Mouse (Mus musculus): Measurements from ENCODE around the gene Ovol3. TPM values are rescaled to one million over a fixed set of nuclear protein-coding genes. Genes with fewer than 3 reads are reported as not detected.

Ovol3 gene
- polyA plus RNA-seq, 1 experiment from 2014 or later: not detected

DNA sequence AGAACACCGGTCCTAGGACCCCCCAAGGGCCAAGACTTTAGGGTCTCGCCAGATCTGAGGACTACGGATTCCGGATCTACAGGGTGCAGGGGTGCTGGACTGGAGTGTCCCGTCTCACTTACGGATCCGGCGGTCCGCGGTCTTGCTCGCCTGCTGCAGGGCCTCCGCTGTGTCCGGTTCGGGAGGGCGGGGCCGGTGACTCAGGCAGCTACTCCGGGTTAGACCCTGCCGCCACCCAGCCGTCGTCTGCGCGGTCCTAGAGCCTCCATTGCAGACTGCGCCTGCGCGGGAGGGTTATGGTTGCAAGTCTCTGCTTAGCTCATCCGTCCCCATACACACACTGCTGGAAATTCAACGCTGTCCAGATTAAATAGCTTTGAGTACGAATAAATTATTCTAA lies 40.6 kb downstream of the Ovol3 start:
- Histone ChIP-seq H3K4me3 (ENCODE audit: low read depth, low read length) (peak overlapping the region; percentile 59), H3K27ac (ENCODE audit: low read depth, low read length) (peak overlapping the region; percentile 1; the same call in 1 of the 2 replicates), H3K9me3 (ENCODE audit: control insufficient read depth, low read length) (no peaks in the 10 kb centered on the region), H3K9ac (ENCODE audit: low read depth, low read length) (peak overlapping the region; percentile 68), H3K4me1 (replicated peaks; ENCODE audit: control insufficient read depth, insufficient read depth, low read length) (peaks cover 2% of the 10 kb centered on the region; the same call in 1 of the 2 replicates), H3K36me3 (ENCODE audit: control insufficient read depth, insufficient read depth, low read length) (no peaks in the 10 kb centered on the region), H3K4me2 (replicated peaks; ENCODE audit: low read depth, low read length) (peak overlapping the region; percentile 84), H3K27me3 (ENCODE audit: control insufficient read depth, insufficient read depth, low read length) (no peaks in the 10 kb centered on the region)
- DNase-seq (ENCODE audit: low spot score) (peak; percentile 98), ATAC-seq (ENCODE audit: low FRiP score) (peak; percentile 82)
- under 1% methylated on average over 28 of the region's 28 CpGs for WGBS

DNA sequence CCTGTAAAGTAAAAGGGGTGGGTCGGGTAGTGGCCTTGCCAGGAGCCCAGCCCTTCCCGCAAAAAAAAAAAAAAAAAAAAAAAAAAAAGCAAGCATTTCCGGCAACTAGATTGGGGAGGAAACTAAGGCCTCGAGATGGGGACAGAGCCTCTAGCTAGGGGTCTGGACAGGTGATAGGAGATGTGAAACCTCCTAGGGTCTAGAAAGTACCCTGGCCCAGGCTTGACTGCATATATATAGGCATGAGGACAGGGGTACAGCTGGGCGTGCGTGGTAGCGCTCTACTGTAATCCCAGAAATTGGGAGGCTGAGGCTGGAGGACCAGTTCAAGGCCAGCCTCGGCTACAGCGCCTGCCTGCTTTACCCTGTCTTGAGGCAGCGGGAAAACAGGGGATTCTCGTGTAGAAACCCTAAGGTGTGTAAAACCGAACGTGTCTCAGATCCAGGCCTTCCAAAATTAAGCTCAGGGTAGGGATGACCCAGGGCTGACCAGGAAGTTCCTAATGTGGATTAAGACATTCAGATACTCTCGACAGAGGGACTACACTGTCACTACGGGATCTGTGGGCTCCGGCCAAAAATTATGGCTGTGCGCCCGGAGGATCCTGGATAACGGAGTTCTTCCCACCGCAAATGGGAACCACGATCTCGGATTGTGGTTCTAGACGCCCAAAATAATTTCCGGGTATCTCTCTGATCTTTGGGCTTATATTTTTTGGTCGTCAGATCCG lies 41.3 kb downstream of the Ovol3 start:
- ATAC-seq (ENCODE audit: low FRiP score) (peak; percentile 36; the same call in 1 of the 2 replicates), DNase-seq (ENCODE audit: low spot score) (peak; percentile 55)
- Histone ChIP-seq H3K9me3 (ENCODE audit: control insufficient read depth, low read length) (no peaks in the 10 kb centered on the region), H3K27ac (ENCODE audit: low read depth, low read length) (peak overlapping the region; percentile 1), H3K4me2 (replicated peaks; ENCODE audit: low read depth, low read length) (peak overlapping the region; percentile 84), H3K9ac (ENCODE audit: low read depth, low read length) (peak overlapping the region; percentile 68), H3K27me3 (ENCODE audit: control insufficient read depth, insufficient read depth, low read length) (no peaks in the 10 kb centered on the region), H3K36me3 (ENCODE audit: control insufficient read depth, insufficient read depth, low read length) (no peaks in the 10 kb centered on the region), H3K4me3 (ENCODE audit: low read depth, low read length) (peak overlapping the region; percentile 59), H3K4me1 (replicated peaks; ENCODE audit: control insufficient read depth, insufficient read depth, low read length) (peaks cover 2% of the 10 kb centered on the region; the same call in 1 of the 2 replicates)
- 1% methylated on average over 26 of the region's 26 CpGs for WGBS

DNA sequence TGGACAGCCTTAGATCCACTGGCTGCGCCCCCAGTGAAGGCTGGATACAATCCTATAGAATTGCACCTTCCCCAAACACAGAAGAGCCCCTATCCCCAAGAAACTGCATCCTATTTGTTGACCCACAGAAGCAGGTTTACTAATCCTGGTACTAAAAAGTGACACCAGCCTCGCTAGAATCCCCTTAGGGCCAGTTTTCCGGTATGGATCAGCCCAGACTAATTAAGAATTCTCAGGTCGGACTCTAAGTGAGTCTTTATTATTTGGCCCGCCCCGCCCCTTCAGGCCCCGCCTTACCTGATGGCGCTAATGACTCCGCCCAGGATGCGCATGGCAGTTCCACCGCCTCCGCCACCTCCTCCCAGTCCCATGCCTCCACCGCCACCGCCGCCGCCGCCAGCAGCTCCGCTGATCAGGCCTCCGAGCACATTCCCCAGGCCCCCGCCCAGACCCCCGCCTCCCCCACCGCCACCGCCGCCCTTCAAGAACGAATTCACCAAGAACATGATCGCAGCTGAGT lies 41.9 kb downstream of the Ovol3 start:
- ATAC-seq (ENCODE audit: low FRiP score): peak; percentile 73
- H3K9me3 ChIP-seq (ENCODE audit: control insufficient read depth, low read length): no peaks in the 10 kb centered on the region

DNA sequence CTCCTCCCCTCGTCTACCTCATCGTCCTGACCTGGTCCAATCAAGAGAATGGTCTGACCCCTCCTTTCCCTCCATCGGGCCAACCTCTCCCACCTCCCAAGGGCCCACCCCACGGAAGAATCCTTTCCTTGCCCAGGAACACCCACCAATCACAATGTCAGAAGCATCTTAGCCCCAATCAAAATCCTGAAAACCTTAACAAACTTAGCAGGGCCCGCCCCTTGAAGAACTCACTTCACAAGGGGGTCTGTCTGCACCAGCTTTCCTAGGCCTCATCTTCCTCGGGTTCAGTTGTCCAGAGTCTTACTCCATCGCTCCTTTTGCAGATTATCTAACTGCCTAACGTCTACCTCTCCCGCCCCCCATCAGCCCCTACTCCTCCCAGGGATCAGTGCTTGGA lies 42.5 kb downstream of the Ovol3 start:
- 14% methylated on average over 9 of the region's 9 CpGs for WGBS
- H3K4me2 ChIP-seq (replicated peaks; ENCODE audit: low read depth, low read length): peak overlapping the region; percentile 84
- DNase-seq (ENCODE audit: low spot score): no peak
- ATAC-seq (ENCODE audit: low FRiP score): no peak
- peak overlapping the region; percentile 59 for H3K4me3 ChIP-seq (ENCODE audit: low read depth, low read length)
- no peaks in the 10 kb centered on the region for H3K9me3 ChIP-seq (ENCODE audit: control insufficient read depth, low read length)
- no peak overlapping the region; the same call in 1 of the 2 replicates for H3K9ac ChIP-seq (ENCODE audit: low read depth, low read length)
- peaks cover 2% of the 10 kb centered on the region; the same call in 1 of the 2 replicates for H3K4me1 ChIP-seq (replicated peaks; ENCODE audit: control insufficient read depth, insufficient read depth, low read length)
- H3K36me3 ChIP-seq (ENCODE audit: control insufficient read depth, insufficient read depth, low read length): no peaks in the 10 kb centered on the region
- H3K27ac ChIP-seq (ENCODE audit: low read depth, low read length): no peak overlapping the region
- H3K27me3 ChIP-seq (ENCODE audit: control insufficient read depth, insufficient read depth, low read length): no peaks in the 10 kb centered on the region

More for the DNA sequence above, 41.9 kb downstream of the Ovol3 start:
- H3K9ac ChIP-seq (ENCODE audit: low read depth, low read length): peak overlapping the region; percentile 68
- peak overlapping the region; percentile 1; the same call in 1 of the 2 replicates for H3K27ac ChIP-seq (ENCODE audit: low read depth, low read length)
- no peaks in the 10 kb centered on the region for H3K36me3 ChIP-seq (ENCODE audit: control insufficient read depth, insufficient read depth, low read length)
- H3K4me2 ChIP-seq (replicated peaks; ENCODE audit: low read depth, low read length): peak overlapping the region; percentile 84
- peaks cover 2% of the 10 kb centered on the region; the same call in 1 of the 2 replicates for H3K4me1 ChIP-seq (replicated peaks; ENCODE audit: control insufficient read depth, insufficient read depth, low read length)
- H3K27me3 ChIP-seq (ENCODE audit: control insufficient read depth, insufficient read depth, low read length): no peaks in the 10 kb centered on the region
- 1% methylated on average over 19 of the region's 26 CpGs for WGBS
- DNase-seq (ENCODE audit: low spot score): peak; percentile 78
- peak overlapping the region; percentile 59 for H3K4me3 ChIP-seq (ENCODE audit: low read depth, low read length)

DNA sequence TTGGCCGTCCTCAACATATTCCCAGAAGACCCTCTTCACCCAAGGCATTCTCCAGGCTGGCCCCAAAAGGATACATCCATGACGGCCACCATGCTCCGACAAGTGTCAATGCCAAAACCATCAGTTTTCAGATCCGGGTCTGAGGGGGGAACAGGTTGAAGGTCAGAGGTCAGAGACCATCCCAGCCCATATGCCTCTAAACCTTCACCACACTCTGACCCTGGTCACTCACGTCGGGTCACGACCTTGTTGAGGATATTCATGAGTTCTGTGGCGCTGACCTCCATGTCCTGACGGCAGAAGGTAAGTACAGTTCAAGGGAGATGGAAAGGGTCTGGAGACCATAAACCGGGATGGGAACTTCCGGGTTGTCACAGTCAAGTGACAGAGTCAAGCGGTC lies 43.4 kb downstream of the Ovol3 start:
- DNase-seq (ENCODE audit: low spot score) (no peak), ATAC-seq (ENCODE audit: low FRiP score) (no peak)
- no peaks in the 10 kb centered on the region for H3K9me3 ChIP-seq (ENCODE audit: control insufficient read depth, low read length)
- 92% methylated on average over 12 of the region's 12 CpGs for WGBS
- no peak overlapping the region for H3K4me3 ChIP-seq (ENCODE audit: low read depth, low read length)
- no peak overlapping the region for H3K9ac ChIP-seq (ENCODE audit: low read depth, low read length)
- no peak overlapping the region for H3K4me2 ChIP-seq (replicated peaks; ENCODE audit: low read depth, low read length)
- H3K27ac ChIP-seq (ENCODE audit: low read depth, low read length): no peak overlapping the region
- peaks cover 4% of the 10 kb centered on the region; the same call in 1 of the 2 replicates for H3K36me3 ChIP-seq (ENCODE audit: control insufficient read depth, insufficient read depth, low read length)
- no peaks in the 10 kb centered on the region for H3K27me3 ChIP-seq (ENCODE audit: control insufficient read depth, insufficient read depth, low read length)
- 0 out of 2 replicates have a peak, but pooled peaks cover 2% of the 10 kb centered on the region for H3K4me1 ChIP-seq (replicated peaks; ENCODE audit: control insufficient read depth, insufficient read depth, low read length)

DNA sequence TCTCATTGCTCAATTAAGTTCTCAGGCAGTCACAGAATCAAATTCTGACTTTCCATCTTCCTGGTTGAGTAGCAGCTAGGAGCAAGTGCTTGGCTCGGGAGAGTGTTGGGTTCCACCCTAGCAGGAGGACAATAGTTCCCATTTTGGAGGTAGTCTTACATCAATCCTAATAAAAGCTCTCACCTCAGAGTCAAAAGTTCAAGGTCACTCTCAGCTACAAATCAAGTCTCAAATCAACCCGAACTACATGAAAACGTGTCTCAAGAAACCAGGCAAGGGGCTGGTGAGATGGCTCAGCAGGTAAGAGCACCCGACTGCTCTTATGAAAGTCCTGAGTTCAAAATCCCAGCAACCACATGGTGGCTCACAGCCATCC lies 46.4 kb downstream of the Ovol3 start:
- H3K27ac ChIP-seq (ENCODE audit: low read depth, low read length): no peak overlapping the region
- no peaks in the 10 kb centered on the region for H3K9me3 ChIP-seq (ENCODE audit: control insufficient read depth, low read length)
- H3K4me3 ChIP-seq (ENCODE audit: low read depth, low read length): no peak overlapping the region
- DNase-seq (ENCODE audit: low spot score): no peak
- H3K27me3 ChIP-seq (ENCODE audit: control insufficient read depth, insufficient read depth, low read length): no peaks in the 10 kb centered on the region
- H3K4me1 ChIP-seq (replicated peaks; ENCODE audit: control insufficient read depth, insufficient read depth, low read length): 0 out of 2 replicates have a peak, but pooled peaks cover 2% of the 10 kb centered on the region
- 82% methylated on average over 4 of the region's 4 CpGs for WGBS
- no peak overlapping the region for H3K9ac ChIP-seq (ENCODE audit: low read depth, low read length)
- peaks cover 4% of the 10 kb centered on the region; the same call in 1 of the 2 replicates for H3K36me3 ChIP-seq (ENCODE audit: control insufficient read depth, insufficient read depth, low read length)
- ATAC-seq (ENCODE audit: low FRiP score): no peak
- no peak overlapping the region for H3K4me2 ChIP-seq (replicated peaks; ENCODE audit: low read depth, low read length)

DNA sequence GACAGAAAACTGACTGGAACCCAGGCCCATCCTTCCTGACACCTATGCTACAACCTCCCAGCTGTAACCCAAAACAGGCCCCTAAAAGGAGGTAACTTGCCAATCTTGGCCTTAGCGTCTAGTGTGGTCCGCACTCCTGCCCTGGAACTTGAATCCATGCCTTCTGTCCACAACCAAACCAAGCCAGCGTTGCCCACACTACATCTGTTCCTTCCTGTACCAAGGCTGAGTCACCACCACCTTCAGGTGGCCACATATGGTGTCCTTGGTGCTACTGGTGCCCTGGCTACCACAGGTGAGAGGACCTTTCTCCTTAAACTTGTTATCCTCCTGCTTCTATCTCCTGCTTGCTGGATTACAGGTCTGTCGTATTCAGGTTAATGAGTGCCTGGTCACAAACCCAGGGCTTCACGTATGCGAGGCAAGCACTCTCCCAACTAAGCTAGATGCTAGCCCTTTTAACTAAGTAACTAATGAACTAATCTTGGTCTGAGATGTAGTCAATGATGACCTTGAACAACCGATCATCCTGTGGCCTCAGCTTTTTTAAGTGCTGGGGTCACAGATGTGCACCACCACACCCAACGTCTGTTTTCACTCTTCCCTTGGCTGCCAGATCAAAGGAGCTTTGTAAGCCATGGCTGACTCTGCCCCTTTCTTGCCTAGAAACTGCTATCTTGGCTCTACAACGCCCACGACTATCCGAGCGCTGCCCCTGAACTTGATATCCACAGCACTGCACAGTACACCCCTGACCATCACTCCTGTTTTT lies 47.0 kb downstream of the Ovol3 start:
- Histone ChIP-seq H3K4me3 (ENCODE audit: low read depth, low read length) (no peak overlapping the region), H3K27ac (ENCODE audit: low read depth, low read length) (no peak overlapping the region), H3K36me3 (ENCODE audit: control insufficient read depth, insufficient read depth, low read length) (peaks cover 4% of the 10 kb centered on the region; the same call in 1 of the 2 replicates), H3K4me1 (replicated peaks; ENCODE audit: control insufficient read depth, insufficient read depth, low read length) (0 out of 2 replicates have a peak, but pooled peaks cover 2% of the 10 kb centered on the region), H3K9ac (ENCODE audit: low read depth, low read length) (no peak overlapping the region), H3K27me3 (ENCODE audit: control insufficient read depth, insufficient read depth, low read length) (no peaks in the 10 kb centered on the region), H3K4me2 (replicated peaks; ENCODE audit: low read depth, low read length) (no peak overlapping the region), H3K9me3 (ENCODE audit: control insufficient read depth, low read length) (no peaks in the 10 kb centered on the region)
- 87% methylated on average over 12 of the region's 12 CpGs for WGBS
- DNase-seq (ENCODE audit: low spot score): no peak
- ATAC-seq (ENCODE audit: low FRiP score): no peak

DNA sequence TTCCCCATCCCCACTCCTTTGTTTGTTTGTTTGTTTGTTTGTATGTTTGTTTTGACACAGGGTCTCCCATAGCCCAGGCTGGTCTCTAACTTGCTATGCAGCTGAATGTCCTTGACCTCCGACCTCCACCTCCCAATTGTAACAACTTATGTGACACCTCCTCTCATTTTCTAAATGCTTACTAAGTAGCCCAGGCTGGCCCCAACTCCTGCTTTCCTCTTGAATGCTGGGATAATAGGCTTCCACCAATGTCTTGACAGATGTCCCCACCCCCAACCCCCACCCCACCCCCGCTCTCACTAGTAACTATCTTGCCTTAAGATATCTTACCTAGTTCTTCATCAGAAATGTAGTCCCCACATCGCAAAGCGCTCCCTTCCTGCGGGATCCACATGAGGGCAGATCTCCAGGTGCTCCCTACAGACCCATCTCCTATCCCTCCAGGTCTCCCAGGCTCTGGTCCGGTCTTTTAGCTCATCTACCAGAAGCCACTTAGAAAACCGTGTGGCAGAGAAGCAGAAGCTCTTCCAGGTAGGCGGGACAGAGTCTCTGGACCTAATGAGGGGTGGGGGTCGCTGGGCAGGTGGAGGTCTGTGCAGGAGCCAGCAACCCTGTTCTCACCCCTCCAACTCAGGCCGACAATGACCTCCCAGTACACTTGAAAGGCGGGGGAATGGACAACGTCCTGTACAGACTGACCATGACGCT lies 50.7 kb downstream of the Ovol3 start:
- DNase-seq (ENCODE audit: low spot score) (no peak), ATAC-seq (ENCODE audit: low FRiP score) (0 out of 2 replicates have a peak, but pooled peaks have one; percentile 1)
- 73% methylated on average over 13 of the region's 13 CpGs for WGBS
- Histone ChIP-seq H3K36me3 (ENCODE audit: control insufficient read depth, insufficient read depth, low read length) (peaks cover 4% of the 10 kb centered on the region; the same call in 1 of the 2 replicates), H3K9ac (ENCODE audit: low read depth, low read length) (no peak overlapping the region), H3K27me3 (ENCODE audit: control insufficient read depth, insufficient read depth, low read length) (no peaks in the 10 kb centered on the region), H3K4me3 (ENCODE audit: low read depth, low read length) (no peak overlapping the region), H3K9me3 (ENCODE audit: control insufficient read depth, low read length) (no peaks in the 10 kb centered on the region), H3K4me2 (replicated peaks; ENCODE audit: low read depth, low read length) (no peak overlapping the region), H3K27ac (ENCODE audit: low read depth, low read length) (no peak overlapping the region), H3K4me1 (replicated peaks; ENCODE audit: control insufficient read depth, insufficient read depth, low read length) (no peaks in the 10 kb centered on the region)

All from hindbrain, embryonic 11.5 days (tissue).